Mouse (Mus musculus) heart, adult 8-10 months (tissue): ENCODE results near the gene Tnfrsf13b. TPM values are rescaled to one million over a fixed set of nuclear protein-coding genes. Genes with fewer than 3 reads are reported as not detected.
"Not testable (repeated sequence)": the region's sequence is repeated elsewhere in the genome, so short reads cannot be mapped to it uniquely, and the experiment has no call there.

Experiments used
- DNase-seq: peaks from one replicate; pipeline ENCODE4 v3.0.0; 2022; ENCODE audit warnings: low spot score
- total RNA-seq, 4 experiments: library from RNA; stranded (reverse); gene quantifications; 2 replicates each; pipeline ENCODE4 v1.2.4; 2022

The Tnfrsf13b gene
- total RNA-seq, 4 experiments from 2014 or later: 0.56 to 0.75 (median 0.70) TPM

DNA sequence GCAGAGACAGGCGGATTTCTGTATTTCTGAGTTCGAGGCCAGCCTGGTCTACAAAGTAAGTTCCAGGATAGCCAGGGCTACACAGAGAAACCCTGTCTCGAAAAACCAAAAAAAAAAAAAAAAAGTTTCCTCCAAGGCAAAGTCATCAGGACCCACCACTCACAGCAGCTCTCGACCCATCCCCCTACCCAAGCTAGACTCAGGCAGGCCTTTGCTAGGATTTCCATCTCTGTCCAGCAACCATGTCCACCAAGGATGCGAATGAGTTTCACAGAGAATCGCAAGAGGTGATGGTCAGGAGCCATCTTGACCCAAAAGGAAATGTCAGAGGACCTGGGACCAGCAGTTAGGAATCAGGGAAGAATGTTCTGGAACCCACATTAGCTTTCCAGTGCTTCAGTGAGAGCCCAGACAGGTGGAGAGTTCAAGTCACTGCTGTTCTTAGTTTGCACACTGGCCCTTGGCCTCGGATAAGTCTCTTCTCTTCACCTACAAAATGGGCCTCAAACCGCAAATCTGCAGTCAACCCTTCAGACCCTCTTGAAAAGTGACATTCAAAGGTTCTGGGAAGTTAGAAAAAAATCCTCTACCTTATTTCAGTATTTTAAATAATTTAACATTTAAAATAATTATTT, 983 bp downstream of the Tnfrsf13b start:
- DNase-seq: no peak

DNA sequence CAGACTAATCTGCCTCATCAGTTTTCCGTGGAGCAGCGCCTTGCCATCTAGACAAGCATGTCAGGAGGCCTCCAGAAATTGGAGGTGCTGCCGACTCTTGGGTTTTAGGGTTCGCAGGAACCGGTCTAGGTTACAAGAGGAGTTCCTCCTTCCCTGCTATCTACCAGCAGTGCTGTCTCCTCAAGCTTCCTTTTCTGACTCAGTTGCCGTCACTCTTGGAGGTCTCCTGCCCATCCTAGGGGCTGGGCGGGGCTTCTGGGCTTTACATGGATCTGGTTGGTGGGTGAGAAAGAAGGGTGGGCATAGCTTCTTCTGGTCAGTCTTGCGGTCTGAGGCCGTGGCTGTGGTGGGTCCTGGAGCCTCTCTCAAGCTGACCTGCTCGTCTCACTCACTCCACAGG, 2.8 kb downstream of the Tnfrsf13b start:
- DNase-seq: no peak

DNA sequence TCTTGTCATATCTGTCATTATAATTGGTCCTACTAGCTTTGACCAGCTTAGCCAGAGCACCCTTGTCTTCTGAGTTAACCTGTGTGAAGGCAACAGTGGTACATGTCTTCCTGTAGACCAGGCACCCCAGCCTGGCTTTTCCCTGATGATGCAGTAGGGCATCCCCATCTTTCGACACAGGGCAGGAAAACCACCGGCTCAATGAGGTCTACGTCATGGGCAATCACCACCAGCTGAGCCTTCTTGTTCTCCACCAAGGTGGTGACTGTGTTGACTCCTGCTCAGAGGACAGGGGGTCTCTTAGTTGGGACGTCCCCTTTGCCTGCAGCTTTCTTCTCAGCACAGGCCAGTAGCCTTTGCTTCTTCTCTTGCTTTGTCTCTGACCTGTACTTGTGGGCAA, 4.1 kb downstream of the Tnfrsf13b start:
- not testable (repeated sequence) for DNase-seq

DNA sequence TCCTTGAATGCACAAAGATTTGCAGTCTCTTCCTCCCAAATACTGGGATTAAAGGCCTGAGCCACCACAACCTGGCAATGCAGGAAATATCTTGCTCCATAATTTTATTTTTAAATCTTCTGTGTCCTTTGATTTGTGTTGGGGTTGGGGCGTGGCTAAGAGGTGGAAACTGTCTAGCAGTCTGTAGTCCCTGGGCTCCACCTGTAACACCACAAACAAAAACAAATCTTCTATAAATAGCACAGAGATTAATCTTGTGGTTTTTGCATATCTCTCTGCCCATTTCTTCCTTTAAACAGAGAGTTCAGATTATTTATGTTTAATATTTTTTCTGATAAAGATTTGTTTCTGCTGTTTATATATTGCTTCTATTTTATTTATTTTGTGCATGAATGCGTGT, 6.4 kb downstream of the Tnfrsf13b start:
- no peak for DNase-seq

DNA sequence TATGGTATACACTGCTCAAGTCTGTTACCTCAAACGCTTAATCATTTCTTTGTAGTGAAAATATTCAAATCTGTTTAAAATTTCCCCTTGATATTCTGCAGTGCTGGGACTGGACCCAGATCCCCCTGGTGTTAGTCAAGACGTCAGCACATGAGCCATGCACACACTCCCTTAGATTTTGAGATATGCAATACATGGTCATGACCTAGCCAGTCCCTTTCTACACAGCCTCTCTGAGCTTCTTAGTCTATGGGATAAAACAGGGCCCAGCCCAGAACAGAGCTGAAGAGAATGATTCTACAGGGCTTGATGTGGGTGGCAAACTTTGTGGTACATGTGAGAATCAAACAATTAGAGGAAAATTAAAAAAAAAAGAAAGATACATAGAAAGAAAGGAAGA, 15.1 kb downstream of the Tnfrsf13b start:
- no peak for DNase-seq

DNA sequence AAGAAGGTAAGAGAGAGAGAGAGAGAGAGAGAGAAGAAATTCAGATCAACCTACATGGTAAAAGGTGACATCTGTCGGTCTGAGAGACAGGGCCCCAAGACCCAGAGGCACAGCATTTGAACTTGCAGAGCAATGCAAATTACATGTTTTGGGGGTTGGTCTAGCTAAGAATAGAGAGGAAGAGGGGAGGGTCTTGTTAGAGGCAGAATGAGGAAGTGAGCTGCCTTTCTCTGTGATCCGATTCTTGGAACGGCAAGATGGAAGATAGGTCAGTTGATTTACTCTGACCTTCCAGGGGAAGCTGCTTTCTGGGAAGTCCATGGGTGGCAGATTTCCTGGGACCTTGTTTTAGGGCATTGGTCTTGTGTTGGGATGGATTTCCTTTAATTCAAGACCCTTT, 15.7 kb downstream of the Tnfrsf13b start:
- DNase-seq: peak; percentile 19

DNA sequence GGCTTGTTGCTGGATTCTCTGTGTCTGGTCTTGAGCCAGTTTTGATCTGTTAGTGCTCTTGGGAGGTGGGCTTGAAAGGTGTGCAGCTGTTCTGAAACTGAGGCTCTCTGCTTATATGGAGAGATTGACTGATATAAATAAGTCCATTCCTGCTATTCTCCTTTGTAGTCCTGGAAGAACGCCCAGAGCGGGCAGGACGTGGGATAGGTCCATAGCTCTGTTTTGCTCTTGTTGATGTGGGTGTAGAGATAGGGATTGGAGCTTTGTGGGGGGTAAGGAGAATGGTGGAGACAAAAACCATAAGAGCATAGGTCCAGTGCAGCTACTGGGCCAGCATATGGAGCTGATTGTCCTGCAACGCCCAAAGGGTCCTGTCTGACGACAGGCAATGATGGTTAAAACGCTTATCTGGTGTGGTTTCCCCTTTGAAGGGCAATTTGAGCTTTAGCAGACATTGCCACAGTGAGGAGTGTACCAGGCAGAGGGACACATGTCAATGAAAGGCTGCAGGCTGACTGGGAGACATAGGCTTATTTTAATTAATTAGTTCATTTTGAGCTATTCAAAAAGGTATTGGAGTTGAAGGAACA, 16.5 kb downstream of the Tnfrsf13b start:
- DNase-seq: no peak

DNA sequence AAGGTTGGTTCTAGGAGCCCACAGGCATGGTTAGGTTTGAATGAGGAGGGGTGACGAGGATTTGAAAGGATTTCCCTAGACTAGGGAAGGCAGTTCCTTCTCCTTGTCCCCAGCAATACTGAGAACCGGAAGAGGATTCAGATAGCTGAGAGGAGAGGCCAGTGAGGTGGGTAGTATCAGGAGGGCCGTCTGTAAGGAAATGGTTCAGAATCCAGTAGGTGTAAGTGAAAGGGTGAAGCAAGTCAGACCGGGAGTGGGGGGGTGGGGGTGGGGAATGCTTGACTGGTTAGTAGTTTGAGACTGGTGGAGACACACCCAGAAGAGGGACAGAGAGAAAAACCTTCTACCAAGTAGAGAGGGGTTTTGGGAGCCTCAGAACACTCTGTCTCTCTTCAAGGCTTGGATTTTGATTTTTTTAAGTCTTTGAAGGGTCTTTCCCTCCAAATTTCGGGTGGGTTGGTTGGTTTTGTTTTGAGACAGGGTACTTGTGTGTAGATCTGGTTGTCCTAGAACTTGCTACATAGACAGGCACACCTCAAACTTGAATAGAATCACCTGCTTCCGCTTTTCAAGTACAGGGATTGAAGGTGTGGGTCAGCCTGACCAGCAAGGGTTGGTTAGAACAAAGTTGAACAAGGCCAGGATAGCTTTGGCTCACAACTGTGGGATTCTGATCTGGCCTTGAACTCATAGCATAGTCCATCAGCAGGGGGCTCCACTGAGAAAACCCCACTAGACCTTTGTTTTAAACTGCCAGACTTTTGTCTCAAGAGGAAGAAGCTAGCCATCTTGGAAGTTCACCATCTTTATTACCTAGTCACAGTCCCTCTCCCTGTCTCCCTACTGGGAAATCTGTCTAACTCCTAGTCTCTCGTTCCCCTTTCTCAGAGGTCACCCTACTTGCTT, 17.3 kb downstream of the Tnfrsf13b start:
- DNase-seq: no peak

DNA sequence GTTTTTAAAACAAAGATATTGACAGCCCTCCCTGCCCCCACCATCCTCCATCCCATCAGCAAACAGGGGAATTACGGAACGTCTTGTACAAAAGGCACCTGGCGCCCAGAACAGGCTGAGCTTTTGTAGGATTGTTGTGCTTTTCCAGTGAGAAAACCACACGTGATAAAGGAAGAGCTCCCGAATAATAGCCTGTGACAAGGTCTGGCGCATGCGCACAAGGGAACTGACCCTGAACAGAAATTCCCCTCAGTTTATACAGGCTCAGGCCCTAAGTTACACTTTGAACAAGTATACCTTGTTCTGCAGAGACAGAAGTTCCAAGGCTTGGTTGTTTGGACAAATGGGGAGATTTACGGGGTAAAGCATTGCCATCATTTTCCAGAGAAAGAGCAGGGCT, 19.0 kb downstream of the Tnfrsf13b start:
- no peak for DNase-seq

DNA sequence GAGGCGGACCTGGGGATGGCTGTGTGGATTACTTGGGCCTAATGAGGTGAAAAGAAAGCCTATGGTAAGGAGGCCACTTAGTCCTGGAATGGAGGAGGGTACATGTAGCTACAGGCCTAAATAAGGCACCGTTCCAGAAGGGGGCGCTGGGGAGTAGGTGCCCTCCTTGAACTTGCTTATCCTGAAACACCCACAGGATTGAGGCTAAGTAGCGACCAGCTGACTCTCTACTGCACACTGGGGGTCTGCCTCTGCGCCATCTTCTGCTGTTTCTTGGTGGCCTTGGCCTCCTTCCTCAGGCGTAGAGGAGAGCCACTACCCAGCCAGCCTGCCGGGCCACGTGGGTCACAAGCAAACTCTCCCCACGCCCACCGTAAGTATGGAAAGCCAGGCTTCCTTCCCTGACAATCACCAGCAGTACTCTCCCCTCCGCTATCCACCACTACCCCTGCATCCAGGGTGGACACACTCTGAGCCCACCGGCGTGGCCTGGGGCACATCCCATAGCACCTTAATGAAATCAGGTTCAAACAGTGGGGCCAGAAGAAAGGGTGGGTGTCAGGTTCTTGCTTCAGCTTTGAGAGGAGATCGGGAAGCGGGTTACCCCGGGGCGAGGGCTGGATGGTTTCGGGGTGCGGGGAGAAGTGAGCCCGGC, 20.2 kb downstream of the Tnfrsf13b start:
- no peak for DNase-seq

DNA sequence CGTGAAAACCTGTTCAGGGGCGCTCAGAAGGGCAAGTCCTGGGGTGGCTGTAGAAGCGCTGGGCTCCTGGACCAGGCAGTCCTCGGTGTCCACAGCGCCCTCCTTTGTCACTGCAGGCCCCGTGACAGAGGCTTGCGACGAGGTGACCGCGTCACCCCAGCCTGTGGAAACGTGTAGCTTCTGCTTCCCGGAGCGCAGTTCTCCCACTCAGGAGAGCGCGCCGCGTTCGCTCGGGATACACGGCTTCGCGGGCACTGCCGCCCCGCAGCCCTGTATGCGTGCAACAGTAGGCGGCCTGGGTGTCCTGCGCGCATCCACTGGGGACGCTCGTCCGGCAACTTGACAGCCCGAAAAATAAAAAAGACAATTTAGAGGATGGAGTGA, 20.7 kb downstream of the Tnfrsf13b start:
- DNase-seq: no peak

DNA sequence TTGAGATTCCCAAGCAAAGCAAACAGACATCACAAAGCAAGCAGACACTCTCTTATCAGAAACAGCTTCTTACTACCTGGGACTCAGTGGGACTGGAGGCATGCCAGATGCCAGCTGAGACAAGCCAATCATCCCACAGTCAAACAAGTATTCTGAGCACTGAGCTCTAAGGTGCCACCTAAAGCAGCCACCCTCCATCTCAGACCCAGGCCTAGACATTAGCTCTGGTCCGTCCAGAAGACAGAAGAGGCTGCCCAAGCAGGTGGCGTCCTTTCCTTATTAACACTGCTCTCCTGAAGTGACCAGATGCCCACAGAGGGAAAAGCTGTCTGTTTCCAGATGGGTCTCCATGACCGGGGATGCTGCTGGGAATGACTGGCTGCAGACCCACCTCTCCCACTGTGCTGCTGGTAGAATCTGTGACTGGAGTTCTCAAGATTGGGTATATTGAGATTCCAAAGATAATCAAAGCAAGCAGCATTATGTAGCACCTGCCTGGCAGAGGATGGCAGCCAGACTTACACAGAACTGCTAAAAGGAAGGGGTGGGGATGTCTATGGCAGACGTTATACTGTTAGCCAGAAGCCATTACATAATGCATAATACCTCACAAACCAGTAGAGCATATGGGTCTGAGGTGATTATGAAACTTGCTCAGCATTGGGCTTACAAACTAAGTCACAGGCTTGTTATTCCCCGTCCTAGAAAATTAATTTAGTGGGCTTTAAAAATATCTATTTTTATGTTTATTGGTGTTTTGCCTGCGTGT, 23.9 kb downstream of the Tnfrsf13b start:
- no peak for DNase-seq

DNA sequence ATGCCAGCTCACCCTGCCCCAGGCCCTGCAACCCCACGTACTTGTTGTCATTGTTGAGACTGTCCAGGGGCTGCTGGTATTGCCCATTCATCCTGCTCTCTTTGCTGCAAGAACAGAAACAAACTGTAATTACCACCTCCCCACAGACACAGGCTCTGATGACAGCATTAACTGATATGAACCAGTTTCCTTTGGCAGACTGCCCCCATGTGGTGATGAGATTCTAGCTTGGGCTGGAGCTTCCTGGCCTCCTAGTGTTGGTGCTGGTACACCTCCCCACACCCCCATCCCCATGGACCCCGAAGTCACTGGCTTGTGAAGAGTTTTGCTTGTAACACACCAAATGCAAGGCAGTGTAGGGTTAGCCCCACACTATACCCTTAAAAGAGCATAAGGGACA, 29.2 kb downstream of the Tnfrsf13b start:
- DNase-seq: no peak

DNA sequence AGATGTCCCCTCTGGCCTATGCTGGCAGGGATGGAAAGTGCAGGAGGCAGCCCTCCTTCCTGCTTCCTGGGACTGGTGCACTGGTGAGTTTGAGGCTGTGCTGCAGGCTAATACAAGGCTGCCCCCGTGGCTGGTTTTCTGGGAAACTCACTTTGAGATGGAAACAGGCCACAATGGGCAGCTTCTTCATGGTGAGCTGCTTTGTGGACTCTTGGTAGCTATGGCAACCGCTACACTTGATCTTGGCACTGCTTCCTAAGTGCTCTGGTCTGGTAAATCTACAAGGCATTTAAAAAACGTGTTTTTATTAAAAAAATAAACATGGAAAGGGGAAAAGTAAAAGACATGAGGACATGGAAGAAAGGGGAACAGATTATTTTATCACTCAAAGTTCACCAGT, 31.6 kb downstream of the Tnfrsf13b start:
- DNase-seq: no peak

DNA sequence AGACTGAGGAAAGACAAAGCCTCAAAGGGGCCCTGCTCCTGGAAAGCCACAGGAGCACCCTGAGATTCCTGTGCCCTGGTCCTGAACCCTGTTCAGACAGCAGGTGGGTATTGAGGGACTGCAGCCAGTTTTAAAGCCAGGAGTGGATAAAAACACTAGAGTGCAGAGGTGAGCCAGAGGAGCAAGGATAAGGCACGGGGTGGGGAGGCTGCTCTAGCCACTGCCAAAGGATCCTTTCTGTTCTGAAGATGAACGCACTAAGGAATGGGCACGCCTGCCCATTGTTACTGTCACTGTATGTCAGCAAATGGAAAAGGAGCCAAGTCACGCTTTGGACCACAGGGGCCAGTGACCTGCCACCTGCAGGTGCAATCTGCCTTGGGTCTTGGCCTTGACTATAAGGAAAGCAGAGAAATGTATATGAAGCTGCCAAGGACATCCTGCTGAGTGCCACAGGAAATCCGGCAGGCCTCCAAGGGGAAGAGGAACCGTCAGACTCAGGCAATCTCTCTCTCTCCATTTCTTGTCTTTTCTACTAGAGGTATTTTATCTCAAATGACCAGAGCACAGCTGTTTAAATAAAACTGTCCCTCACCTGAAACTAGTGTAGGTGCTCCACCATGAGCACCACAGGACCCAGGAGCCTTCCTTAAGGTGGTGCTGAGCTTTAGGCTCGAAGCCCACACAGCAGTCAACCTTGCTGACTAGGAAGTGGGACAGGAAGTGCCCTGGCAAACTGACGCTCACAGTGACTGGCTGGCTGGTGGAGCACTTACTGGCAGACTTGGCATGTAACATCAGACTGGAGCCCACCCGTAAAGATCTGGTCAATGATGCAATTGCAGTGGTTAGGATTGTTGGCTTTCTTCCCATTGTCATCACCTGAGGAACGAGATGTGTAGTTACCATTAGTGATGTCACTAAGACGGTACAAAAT, 33.5 kb downstream of the Tnfrsf13b start:
- no peak for DNase-seq

DNA sequence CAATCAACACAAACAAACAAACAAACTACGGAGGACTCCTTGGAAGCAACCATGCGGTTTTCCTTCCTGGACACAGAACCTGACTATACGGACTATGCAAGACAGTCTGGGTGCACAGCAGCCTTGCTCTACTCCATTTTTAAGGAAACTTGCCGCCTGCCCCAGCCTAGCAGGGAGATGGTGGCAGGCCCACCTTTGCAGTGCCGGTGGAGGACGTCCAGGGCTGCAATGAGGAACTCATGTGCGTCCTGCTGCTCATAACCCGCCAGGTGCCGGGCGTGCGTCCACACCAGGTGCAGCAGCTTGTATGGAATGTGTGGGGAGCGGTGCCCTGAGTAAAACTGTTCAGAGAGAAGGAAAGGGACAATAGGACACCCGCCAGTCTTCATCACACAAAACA, 34.6 kb downstream of the Tnfrsf13b start:
- no peak for DNase-seq

DNA sequence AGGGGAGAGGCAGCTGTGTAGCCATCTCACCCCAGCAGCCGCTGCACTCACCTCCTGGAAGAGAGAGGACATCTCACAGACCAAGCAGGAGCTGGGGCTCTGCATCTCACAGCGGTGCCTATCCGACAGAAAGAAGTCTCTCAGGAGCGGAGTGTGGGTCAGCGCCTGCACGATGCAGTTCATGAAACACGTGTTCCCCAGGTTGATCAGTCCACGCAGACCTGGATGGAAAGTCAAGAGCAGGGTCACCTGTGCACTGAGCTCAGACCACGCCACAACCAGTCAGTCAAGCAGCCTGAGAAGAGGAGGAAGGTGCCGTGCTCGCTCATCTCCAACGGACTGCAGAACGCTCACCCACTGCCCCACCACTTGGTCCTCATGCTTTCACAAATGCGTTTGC, 36.2 kb downstream of the Tnfrsf13b start:
- DNase-seq: no peak

DNA sequence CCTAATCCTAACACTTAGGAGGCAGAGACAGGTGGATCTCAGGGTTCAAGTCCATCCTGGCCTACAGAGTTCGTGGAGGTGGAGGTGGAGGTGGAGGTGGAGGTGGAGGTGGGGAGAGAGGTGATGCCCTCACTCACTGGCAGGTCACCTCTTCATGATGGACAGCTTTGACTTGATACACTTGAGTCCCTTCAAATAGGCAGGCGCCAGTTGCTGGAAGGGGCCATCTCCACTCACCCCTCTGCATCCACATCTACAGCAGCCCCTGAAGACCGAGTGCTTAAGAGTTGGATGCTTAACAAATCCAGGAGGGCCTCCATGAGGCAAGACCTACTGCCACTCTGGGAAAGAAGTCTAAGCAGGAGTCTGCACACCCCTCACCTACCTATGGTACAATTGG, 36.8 kb downstream of the Tnfrsf13b start:
- DNase-seq: no peak

DNA sequence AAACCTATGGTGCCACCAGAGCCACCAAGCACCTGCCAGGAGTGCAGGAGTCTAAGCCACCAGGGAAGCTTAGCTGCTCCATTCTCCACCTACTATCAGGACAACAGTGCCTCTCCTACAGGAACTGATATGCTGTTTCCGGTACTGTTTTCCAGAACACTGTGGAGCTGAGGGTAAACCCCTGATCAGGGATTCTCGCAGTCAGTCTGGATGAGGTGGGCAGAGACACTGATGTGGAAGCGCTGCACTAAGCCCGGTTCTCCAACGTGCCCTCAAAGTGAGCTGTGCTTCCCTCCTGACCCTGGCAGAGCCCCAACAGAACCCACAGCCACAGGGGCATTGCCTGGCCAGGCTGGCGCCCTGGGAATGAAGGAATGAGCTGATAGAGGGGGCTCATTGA, 37.8 kb downstream of the Tnfrsf13b start:
- no peak for DNase-seq

DNA sequence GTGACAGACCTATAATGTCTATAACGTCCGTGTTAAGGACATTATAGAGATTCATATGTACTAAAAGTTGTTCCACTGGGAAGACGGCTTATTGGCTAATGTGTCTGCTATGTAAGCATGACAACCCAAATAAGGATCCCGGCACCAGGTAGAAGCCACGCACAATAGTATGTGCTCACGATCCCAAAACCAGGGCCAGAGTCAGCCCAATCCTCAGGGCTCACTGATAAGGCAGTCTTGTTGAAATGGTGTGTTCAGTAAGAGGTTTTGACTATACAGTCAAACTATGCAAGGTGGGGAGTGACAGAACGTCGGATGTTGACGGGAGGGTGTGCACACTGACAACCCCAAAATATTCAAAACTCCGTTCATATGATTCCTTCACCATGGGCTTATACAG, 38.3 kb downstream of the Tnfrsf13b start:
- DNase-seq: no peak

DNA sequence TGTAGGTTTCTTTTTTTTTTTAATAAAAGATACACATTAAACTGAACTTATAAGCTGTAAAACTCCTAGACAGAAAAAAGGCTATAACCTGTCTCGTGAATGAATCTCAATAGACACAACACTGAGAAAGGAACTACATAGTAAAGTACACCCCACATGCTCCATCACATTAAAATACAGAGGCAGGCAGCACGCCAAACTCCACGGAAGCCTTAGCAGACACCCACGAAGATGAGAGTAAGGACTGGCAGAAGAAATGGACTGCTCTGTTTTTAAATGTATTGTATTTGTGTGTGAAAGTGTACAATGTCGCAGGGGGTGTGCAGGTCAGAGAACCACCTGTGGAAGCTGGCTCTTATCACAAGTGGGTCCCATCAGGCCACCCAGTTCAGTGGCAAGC, 43.6 kb downstream of the Tnfrsf13b start:
- no peak for DNase-seq
